Mouse (Mus musculus): ENCODE measurements around the gene Scml4. TPM values are rescaled to one million over a fixed set of nuclear protein-coding genes. Genes with fewer than 3 reads are reported as not detected.

Gene Scml4
- polyA plus RNA-seq, 1 experiment from 2014 or later: 5.4 TPM

GRCm38 (mm10) chr10:42912056-42912455 is 51.9 kb downstream of the Scml4 start:
- no peaks in the 10 kb centered on the region for H3K36me3 ChIP-seq
- H3K27ac ChIP-seq (replicated peaks): no peak overlapping the region
- no peaks in the 10 kb centered on the region for H3K27me3 ChIP-seq
- ATAC-seq (ENCODE audit: low FRiP score, low read depth): no peak
- no peaks in the 10 kb centered on the region for H3K9me3 ChIP-seq
- H3K4me3 ChIP-seq: no peak overlapping the region
- H3K9ac ChIP-seq (replicated peaks): no peak overlapping the region
- no peak overlapping the region for H3K4me2 ChIP-seq (replicated peaks)
- peaks cover 9% of the 10 kb centered on the region; the same call in 1 of the 2 replicates for H3K4me1 ChIP-seq
- WGBS: 83% methylated on average over 10 of the region's 10 CpGs

GRCm38 (mm10) chr10:42913196-42913595 is 53.0 kb downstream of the Scml4 start:
- ATAC-seq (ENCODE audit: low FRiP score, low read depth): no peak
- Histone ChIP-seq H3K9me3 (no peaks in the 10 kb centered on the region), H3K4me2 (replicated peaks) (no peak overlapping the region), H3K27me3 (no peaks in the 10 kb centered on the region), H3K36me3 (no peaks in the 10 kb centered on the region), H3K4me3 (no peak overlapping the region), H3K4me1 (peaks cover 9% of the 10 kb centered on the region; the same call in 1 of the 2 replicates), H3K9ac (replicated peaks) (no peak overlapping the region), H3K27ac (replicated peaks) (no peak overlapping the region)
- WGBS: 40% methylated on average over 4 of the region's 4 CpGs

GRCm38 (mm10) chr10:42914146-42914545 is 54.0 kb downstream of the Scml4 start:
- Histone ChIP-seq H3K4me2 (replicated peaks) (no peak overlapping the region), H3K9ac (replicated peaks) (no peak overlapping the region), H3K27me3 (no peaks in the 10 kb centered on the region), H3K36me3 (no peaks in the 10 kb centered on the region), H3K4me1 (peaks cover 9% of the 10 kb centered on the region; the same call in 1 of the 2 replicates), H3K27ac (replicated peaks) (no peak overlapping the region), H3K9me3 (no peaks in the 10 kb centered on the region), H3K4me3 (no peak overlapping the region)
- WGBS: 55% methylated on average over 6 of the region's 6 CpGs
- ATAC-seq (ENCODE audit: low FRiP score, low read depth): no peak

- WGBS: 85% methylated on average over 5 of the region's 5 CpGs
- no peaks in the 10 kb centered on the region for H3K27me3 ChIP-seq
- H3K36me3 ChIP-seq: no peaks in the 10 kb centered on the region
- H3K4me3 ChIP-seq: no peak overlapping the region
- no peak overlapping the region for H3K4me2 ChIP-seq (replicated peaks)
- peaks cover 6% of the 10 kb centered on the region; the same call in 1 of the 2 replicates for H3K4me1 ChIP-seq
- H3K27ac ChIP-seq (replicated peaks): no peak overlapping the region
- H3K9ac ChIP-seq (replicated peaks): no peak overlapping the region
- ATAC-seq (ENCODE audit: low FRiP score, low read depth): no peak
- H3K9me3 ChIP-seq: no peaks in the 10 kb centered on the region
These were observed 57.2 kb downstream of the Scml4 start for GRCm38 (mm10) chr10:42917355-42917754.

- no peak overlapping the region for H3K4me3 ChIP-seq
These were observed 59.6 kb downstream of the Scml4 start for GRCm38 (mm10) chr10:42919786-42920185.

GRCm38 (mm10) chr10:42925103-42925866 is 65.1 kb downstream of the Scml4 start:
- 0 out of 2 replicates have a peak, but pooled peaks cover 5% of the 10 kb centered on the region for H3K9me3 ChIP-seq
- no peaks in the 10 kb centered on the region for H3K36me3 ChIP-seq
- 77% methylated on average over 22 of the region's 22 CpGs for WGBS
- 0 out of 2 replicates have a peak, but pooled peaks cover 4% of the 10 kb centered on the region for H3K27me3 ChIP-seq
- no peak overlapping the region for H3K27ac ChIP-seq (replicated peaks)
- H3K4me2 ChIP-seq (replicated peaks): no peak overlapping the region
- H3K4me3 ChIP-seq: no peak overlapping the region
- ATAC-seq (ENCODE audit: low FRiP score, low read depth): no peak
- no peaks in the 10 kb centered on the region for H3K4me1 ChIP-seq
- H3K9ac ChIP-seq (replicated peaks): no peak overlapping the region

More at GRCm38 (mm10) chr10:42919786-42920185, 59.6 kb downstream of the Scml4 start:
- WGBS: 97% methylated on average over 12 of the region's 12 CpGs
- Histone ChIP-seq H3K9me3 (0 out of 2 replicates have a peak, but pooled peaks cover 5% of the 10 kb centered on the region), H3K27me3 (0 out of 2 replicates have a peak, but pooled peaks cover 4% of the 10 kb centered on the region), H3K9ac (replicated peaks) (no peak overlapping the region), H3K4me2 (replicated peaks) (no peak overlapping the region), H3K36me3 (no peaks in the 10 kb centered on the region), H3K4me1 (no peaks in the 10 kb centered on the region), H3K27ac (replicated peaks) (no peak overlapping the region)
- ATAC-seq (ENCODE audit: low FRiP score, low read depth): no peak

- Histone ChIP-seq H3K9me3 (no peaks in the 10 kb centered on the region), H3K27ac (replicated peaks) (no peak overlapping the region), H3K9ac (replicated peaks) (no peak overlapping the region), H3K27me3 (no peaks in the 10 kb centered on the region), H3K4me2 (replicated peaks) (no peak overlapping the region), H3K36me3 (no peaks in the 10 kb centered on the region), H3K4me1 (no peaks in the 10 kb centered on the region), H3K4me3 (no peak overlapping the region)
- ATAC-seq (ENCODE audit: low FRiP score, low read depth): no peak
- 88% methylated on average over 23 of the region's 23 CpGs for WGBS
These were observed 70.0 kb downstream of the Scml4 start for GRCm38 (mm10) chr10:42930121-42930650.

- no peaks in the 10 kb centered on the region for H3K9me3 ChIP-seq
- no peaks in the 10 kb centered on the region for H3K4me1 ChIP-seq
- no peak overlapping the region for H3K9ac ChIP-seq (replicated peaks)
- H3K36me3 ChIP-seq: no peaks in the 10 kb centered on the region
- H3K4me3 ChIP-seq: no peak overlapping the region
- no peak overlapping the region for H3K4me2 ChIP-seq (replicated peaks)
- WGBS: 71% methylated on average over 14 of the region's 14 CpGs
- no peak for ATAC-seq (ENCODE audit: low FRiP score, low read depth)
- H3K27ac ChIP-seq (replicated peaks): no peak overlapping the region
- H3K27me3 ChIP-seq: no peaks in the 10 kb centered on the region
These were observed 72.8 kb downstream of the Scml4 start for GRCm38 (mm10) chr10:42932862-42933480.

GRCm38 (mm10) chr10:42934672-42935071 is 74.5 kb downstream of the Scml4 start:
- no peak for ATAC-seq (ENCODE audit: low FRiP score, low read depth)
- H3K27me3 ChIP-seq: no peaks in the 10 kb centered on the region
- H3K9ac ChIP-seq (replicated peaks): no peak overlapping the region
- H3K4me3 ChIP-seq: no peak overlapping the region
- no peaks in the 10 kb centered on the region for H3K9me3 ChIP-seq
- no peaks in the 10 kb centered on the region for H3K4me1 ChIP-seq
- no peak overlapping the region for H3K4me2 ChIP-seq (replicated peaks)
- no peaks in the 10 kb centered on the region for H3K36me3 ChIP-seq
- 86% methylated on average over 8 of the region's 8 CpGs for WGBS
- H3K27ac ChIP-seq (replicated peaks): no peak overlapping the region

GRCm38 (mm10) chr10:42936205-42936604 is 76.0 kb downstream of the Scml4 start:
- Histone ChIP-seq H3K27me3 (no peaks in the 10 kb centered on the region), H3K4me2 (replicated peaks) (no peak overlapping the region), H3K27ac (replicated peaks) (no peak overlapping the region), H3K4me3 (no peak overlapping the region), H3K4me1 (peaks cover 7% of the 10 kb centered on the region; the same call in 1 of the 2 replicates), H3K9me3 (no peaks in the 10 kb centered on the region), H3K9ac (replicated peaks) (no peak overlapping the region), H3K36me3 (no peaks in the 10 kb centered on the region)
- ATAC-seq (ENCODE audit: low FRiP score, low read depth): no peak

GRCm38 (mm10) chr10:42938361-42938760 is 78.2 kb downstream of the Scml4 start:
- Histone ChIP-seq H3K27ac (replicated peaks) (no peak overlapping the region), H3K4me3 (no peak overlapping the region), H3K4me2 (replicated peaks) (no peak overlapping the region), H3K9me3 (no peaks in the 10 kb centered on the region), H3K9ac (replicated peaks) (no peak overlapping the region), H3K4me1 (peaks cover 17% of the 10 kb centered on the region; the same call in 1 of the 2 replicates), H3K36me3 (no peaks in the 10 kb centered on the region), H3K27me3 (no peaks in the 10 kb centered on the region)
- 82% methylated on average over 4 of the region's 4 CpGs for WGBS
- ATAC-seq (ENCODE audit: low FRiP score, low read depth): no peak

- ATAC-seq (ENCODE audit: low FRiP score, low read depth): no peak
- Histone ChIP-seq H3K4me3 (no peak overlapping the region), H3K27ac (replicated peaks) (no peak overlapping the region), H3K27me3 (no peaks in the 10 kb centered on the region), H3K9me3 (no peaks in the 10 kb centered on the region), H3K4me2 (replicated peaks) (no peak overlapping the region), H3K4me1 (peaks cover 17% of the 10 kb centered on the region; the same call in 1 of the 2 replicates), H3K9ac (replicated peaks) (no peak overlapping the region), H3K36me3 (no peaks in the 10 kb centered on the region)
- WGBS: 80% methylated on average over 7 of the region's 7 CpGs
These were observed 79.5 kb downstream of the Scml4 start for GRCm38 (mm10) chr10:42939691-42940090.

All from midbrain, embryonic 12.5 days (tissue).